Mouse (Mus musculus) lung, adult 2 months (tissue): Measurements from ENCODE around the gene Gm28374.

Source experiments
- CTCF ChIP-seq: fragments of 200-500 bp; IDR thresholded peaks from 2 replicates; pipeline ENCODE4 v1.5.1; 2011; ENCODE audit warnings: mild to moderate bottlenecking, low read length, control low read depth; ENCODE audit not compliant: insufficient read depth
- POLR2A ChIP-seq: fragments of 200-500 bp; IDR thresholded peaks from 2 replicates; pipeline ENCODE4 v1.6.1; 2011; ENCODE audit warnings: low read depth, mild to moderate bottlenecking, control low read depth, low read length, borderline replicate concordance; ENCODE audit errors: extremely low read depth

DNA sequence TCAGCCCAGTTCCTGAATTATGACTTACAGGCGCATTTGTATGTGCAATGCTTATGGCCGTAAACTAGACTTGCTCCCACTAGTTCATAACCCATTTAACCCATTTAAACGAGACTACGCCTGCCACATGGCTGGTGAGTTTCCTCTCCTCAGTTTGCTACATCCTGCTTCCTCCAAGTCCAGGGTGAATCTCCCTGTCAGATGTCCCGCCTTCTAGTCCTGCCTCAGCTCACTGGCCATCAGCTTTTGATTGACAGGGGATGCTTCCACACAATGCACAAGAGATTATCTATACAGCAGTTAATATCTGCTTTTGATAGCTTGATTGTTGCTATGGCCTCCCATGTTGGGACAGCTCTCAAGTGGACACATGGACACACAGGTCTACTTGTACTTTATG is 27.8 kb downstream of the Gm28374 start:
- no peak for TF ChIP-seq CTCF
- TF ChIP-seq POLR2A = no peak
